Mouse (Mus musculus): ENCODE results near the gene Slit3. TPM values are rescaled to one million over a fixed set of nuclear protein-coding genes. Genes with fewer than 3 reads are reported as not detected.

Gene Slit3
- total and polyA plus RNA-seq, 2 experiments = 0.09 to 0.12 TPM

- no peak for DNase-seq (ENCODE audit: extremely low read depth, low read depth, low spot score)
- WGBS = 31% methylated on average over 5 of the region's 5 CpGs
- H3K79me2 ChIP-seq (ENCODE audit: control insufficient read depth, insufficient read depth, low read length) = no peaks in the 10 kb centered on the region
- H3K27me3 ChIP-seq (ENCODE audit: control insufficient read depth, insufficient read depth, low read length) = no peaks in the 10 kb centered on the region
- H3K27ac ChIP-seq (replicated peaks; ENCODE audit: insufficient read depth, low read depth, low read length) = no peak overlapping the region
- TF ChIP-seq POLR2A (IDR thresholded peaks at IDR 0.05; ENCODE audit: extremely low read depth, insufficient read depth, low read length) (no peak), CTCF (IDR thresholded peaks at IDR 0.05; ENCODE audit: low read depth, low read length) (no peak)
- H3K4me3 ChIP-seq (ENCODE audit: insufficient read depth, low read depth, low read length) = no peak overlapping the region
- H3K4me1 ChIP-seq (ENCODE audit: control insufficient read depth, insufficient read depth, low read length) = no peaks in the 10 kb centered on the region
- H3K9ac ChIP-seq (ENCODE audit: low read depth, low read length) = no peak overlapping the region
- no peaks in the 10 kb centered on the region for H3K36me3 ChIP-seq (ENCODE audit: control insufficient read depth, insufficient read depth, low read length)
These were observed 249.7 kb downstream of the Slit3 start for GRCm38 (mm10) chr11:35370705-35371104.

DNA sequence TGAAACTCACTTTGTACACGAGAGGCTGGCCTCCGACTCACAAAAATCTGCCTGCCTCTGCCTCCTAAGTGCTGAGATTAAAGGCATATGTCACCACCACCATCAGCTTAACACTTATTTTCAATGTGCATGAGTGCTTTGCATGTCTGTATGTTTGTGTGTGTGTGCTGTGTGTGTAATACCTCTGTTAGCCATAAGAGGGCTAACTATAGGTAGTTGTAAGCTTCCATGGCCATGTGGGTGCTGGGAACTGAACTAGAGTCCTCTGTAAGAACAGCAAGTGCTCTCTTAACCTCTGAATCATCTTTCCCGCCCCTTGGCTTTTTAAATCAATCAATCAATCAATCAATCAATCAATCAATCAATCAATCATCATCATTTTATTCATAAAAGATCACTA lies 251.4 kb downstream of the Slit3 start:
- H3K27me3 ChIP-seq (ENCODE audit: control insufficient read depth, insufficient read depth, low read length) = no peaks in the 10 kb centered on the region
- H3K9ac ChIP-seq (ENCODE audit: low read depth, low read length) = no peak overlapping the region
- no peak overlapping the region for H3K27ac ChIP-seq (replicated peaks; ENCODE audit: insufficient read depth, low read depth, low read length)
- H3K4me1 ChIP-seq (ENCODE audit: control insufficient read depth, insufficient read depth, low read length) = no peaks in the 10 kb centered on the region
- H3K4me3 ChIP-seq (ENCODE audit: insufficient read depth, low read depth, low read length) = no peak overlapping the region
- H3K36me3 ChIP-seq (ENCODE audit: control insufficient read depth, insufficient read depth, low read length) = no peaks in the 10 kb centered on the region
- no peaks in the 10 kb centered on the region for H3K79me2 ChIP-seq (ENCODE audit: control insufficient read depth, insufficient read depth, low read length)
- no peak for DNase-seq (ENCODE audit: extremely low read depth, low read depth, low spot score)
- TF ChIP-seq CTCF (IDR thresholded peaks at IDR 0.05; ENCODE audit: low read depth, low read length) (no peak), POLR2A (IDR thresholded peaks at IDR 0.05; ENCODE audit: extremely low read depth, insufficient read depth, low read length) (no peak)
- WGBS = 90% methylated on average over 3 of the region's 3 CpGs

DNA sequence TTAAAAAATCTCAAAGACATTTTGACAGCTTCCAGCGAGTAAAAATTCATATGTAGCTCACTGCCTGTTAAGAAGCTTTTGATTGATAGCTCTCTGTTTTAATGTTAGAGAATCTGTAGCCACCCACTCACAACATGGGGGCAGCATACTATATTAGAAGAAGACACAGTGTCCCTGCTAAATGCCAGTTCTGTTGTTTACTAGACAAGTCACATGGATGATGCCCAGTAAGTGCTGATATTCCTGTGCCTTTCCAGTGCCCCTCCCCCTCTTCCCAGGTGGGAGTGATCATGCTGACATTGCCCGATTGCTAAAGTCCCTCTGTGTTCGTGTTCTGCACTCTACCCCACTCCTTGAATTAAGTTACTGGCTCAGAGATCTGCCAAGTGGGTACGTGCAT lies 254.0 kb downstream of the Slit3 start:
- no peak overlapping the region for H3K9ac ChIP-seq (ENCODE audit: low read depth, low read length)
- no peak overlapping the region for H3K27ac ChIP-seq (replicated peaks; ENCODE audit: insufficient read depth, low read depth, low read length)
- no peak overlapping the region for H3K4me3 ChIP-seq (ENCODE audit: insufficient read depth, low read depth, low read length)
- no peak for TF ChIP-seq POLR2A (IDR thresholded peaks at IDR 0.05; ENCODE audit: extremely low read depth, insufficient read depth, low read length)
- TF ChIP-seq CTCF (IDR thresholded peaks at IDR 0.05; ENCODE audit: low read depth, low read length) = no peak
- no peaks in the 10 kb centered on the region for H3K27me3 ChIP-seq (ENCODE audit: control insufficient read depth, insufficient read depth, low read length)
- H3K4me1 ChIP-seq (ENCODE audit: control insufficient read depth, insufficient read depth, low read length) = no peaks in the 10 kb centered on the region
- H3K79me2 ChIP-seq (ENCODE audit: control insufficient read depth, insufficient read depth, low read length) = no peaks in the 10 kb centered on the region
- 73% methylated on average over 4 of the region's 4 CpGs for WGBS
- H3K36me3 ChIP-seq (ENCODE audit: control insufficient read depth, insufficient read depth, low read length) = no peaks in the 10 kb centered on the region
- no peak for DNase-seq (ENCODE audit: extremely low read depth, low read depth, low spot score)

- DNase-seq (ENCODE audit: extremely low read depth, low read depth, low spot score) = no peak
- H3K27ac ChIP-seq (replicated peaks; ENCODE audit: insufficient read depth, low read depth, low read length) = no peak overlapping the region
- H3K4me1 ChIP-seq (ENCODE audit: control insufficient read depth, insufficient read depth, low read length) = no peaks in the 10 kb centered on the region
- H3K27me3 ChIP-seq (ENCODE audit: control insufficient read depth, insufficient read depth, low read length) = no peaks in the 10 kb centered on the region
- no peaks in the 10 kb centered on the region for H3K36me3 ChIP-seq (ENCODE audit: control insufficient read depth, insufficient read depth, low read length)
- H3K4me3 ChIP-seq (ENCODE audit: insufficient read depth, low read depth, low read length) = no peak overlapping the region
- 73% methylated on average over 7 of the region's 7 CpGs for WGBS
- H3K79me2 ChIP-seq (ENCODE audit: control insufficient read depth, insufficient read depth, low read length) = no peaks in the 10 kb centered on the region
- H3K9ac ChIP-seq (ENCODE audit: low read depth, low read length) = no peak overlapping the region
- TF ChIP-seq POLR2A (IDR thresholded peaks at IDR 0.05; ENCODE audit: extremely low read depth, insufficient read depth, low read length) (no peak), CTCF (IDR thresholded peaks at IDR 0.05; ENCODE audit: low read depth, low read length) (no peak)
These were observed 257.8 kb downstream of the Slit3 start for GRCm38 (mm10) chr11:35378802-35379201.

GRCm38 (mm10) chr11:35379407-35379806 lies 258.4 kb downstream of the Slit3 start:
- no peaks in the 10 kb centered on the region for H3K36me3 ChIP-seq (ENCODE audit: control insufficient read depth, insufficient read depth, low read length)
- no peaks in the 10 kb centered on the region for H3K79me2 ChIP-seq (ENCODE audit: control insufficient read depth, insufficient read depth, low read length)
- no peaks in the 10 kb centered on the region for H3K4me1 ChIP-seq (ENCODE audit: control insufficient read depth, insufficient read depth, low read length)
- H3K9ac ChIP-seq (ENCODE audit: low read depth, low read length) = no peak overlapping the region
- no peak for TF ChIP-seq CTCF (IDR thresholded peaks at IDR 0.05; ENCODE audit: low read depth, low read length)
- TF ChIP-seq POLR2A (IDR thresholded peaks at IDR 0.05; ENCODE audit: extremely low read depth, insufficient read depth, low read length) = no peak
- no peak overlapping the region for H3K4me3 ChIP-seq (ENCODE audit: insufficient read depth, low read depth, low read length)
- H3K27ac ChIP-seq (replicated peaks; ENCODE audit: insufficient read depth, low read depth, low read length) = no peak overlapping the region
- DNase-seq (ENCODE audit: extremely low read depth, low read depth, low spot score) = no peak
- H3K27me3 ChIP-seq (ENCODE audit: control insufficient read depth, insufficient read depth, low read length) = no peaks in the 10 kb centered on the region
- 84% methylated on average over 7 of the region's 7 CpGs for WGBS

- 85% methylated on average over 1 of the region's 1 CpGs for WGBS
- Histone ChIP-seq H3K4me3 (ENCODE audit: insufficient read depth, low read depth, low read length) (no peak overlapping the region), H3K36me3 (ENCODE audit: control insufficient read depth, insufficient read depth, low read length) (no peaks in the 10 kb centered on the region), H3K4me1 (ENCODE audit: control insufficient read depth, insufficient read depth, low read length) (no peaks in the 10 kb centered on the region), H3K27me3 (ENCODE audit: control insufficient read depth, insufficient read depth, low read length) (no peaks in the 10 kb centered on the region), H3K9ac (ENCODE audit: low read depth, low read length) (no peak overlapping the region), H3K27ac (replicated peaks; ENCODE audit: insufficient read depth, low read depth, low read length) (no peak overlapping the region), H3K79me2 (ENCODE audit: control insufficient read depth, insufficient read depth, low read length) (no peaks in the 10 kb centered on the region)
- DNase-seq (ENCODE audit: extremely low read depth, low read depth, low spot score) = no peak
- TF ChIP-seq POLR2A (IDR thresholded peaks at IDR 0.05; ENCODE audit: extremely low read depth, insufficient read depth, low read length) = no peak
- TF ChIP-seq CTCF (IDR thresholded peaks at IDR 0.05; ENCODE audit: low read depth, low read length) = no peak
These were observed 259.7 kb downstream of the Slit3 start for GRCm38 (mm10) chr11:35380766-35381165.
